Mouse (Mus musculus) mature B cell (primary cell): ENCODE measurements around the gene Ppif.

Experiments
- in situ Hi-C: fragments of 300-500 bp; cut with MboI; formaldehyde crosslinking; loops from 2 replicates; pipeline ENCODE4 v1.14.3; 2019

The Ppif gene

DNA sequence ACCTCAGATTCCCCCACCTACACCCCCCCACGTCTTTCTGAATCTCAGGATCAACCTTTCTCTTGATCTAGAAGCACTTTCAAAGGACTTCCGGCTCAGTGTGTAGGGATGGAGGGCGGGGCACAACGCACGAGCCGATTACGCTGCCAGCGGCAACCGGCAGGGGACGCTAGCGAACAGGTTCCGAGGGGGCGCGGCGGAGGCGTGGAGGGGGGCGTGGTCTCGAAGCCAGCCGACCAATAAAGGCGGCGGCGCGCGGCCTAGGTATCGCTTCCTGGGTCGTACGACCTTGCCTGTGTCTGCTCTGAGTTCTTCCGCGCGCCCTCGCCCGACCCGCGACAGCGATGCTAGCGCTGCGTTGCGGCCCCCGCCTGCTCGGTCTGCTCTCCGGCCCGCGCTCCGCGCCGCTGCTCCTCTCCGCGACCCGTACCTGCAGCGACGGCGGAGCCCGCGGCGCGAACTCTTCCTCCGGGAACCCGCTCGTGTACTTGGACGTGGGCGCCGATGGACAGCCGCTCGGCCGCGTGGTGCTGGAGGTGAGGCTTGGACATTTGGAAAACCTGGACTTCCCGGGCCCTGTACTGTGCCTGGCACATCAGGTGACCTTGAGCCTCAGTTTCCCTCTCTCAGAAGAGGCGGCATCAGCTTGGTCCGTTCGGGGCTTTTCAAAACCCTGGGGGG is at the start of gene Ppif:
Gene Ppif (plus strand): TSS at position 267 of the 681 bp plus-strand sequence.
- in situ Hi-C loops: no loop called here

DNA sequence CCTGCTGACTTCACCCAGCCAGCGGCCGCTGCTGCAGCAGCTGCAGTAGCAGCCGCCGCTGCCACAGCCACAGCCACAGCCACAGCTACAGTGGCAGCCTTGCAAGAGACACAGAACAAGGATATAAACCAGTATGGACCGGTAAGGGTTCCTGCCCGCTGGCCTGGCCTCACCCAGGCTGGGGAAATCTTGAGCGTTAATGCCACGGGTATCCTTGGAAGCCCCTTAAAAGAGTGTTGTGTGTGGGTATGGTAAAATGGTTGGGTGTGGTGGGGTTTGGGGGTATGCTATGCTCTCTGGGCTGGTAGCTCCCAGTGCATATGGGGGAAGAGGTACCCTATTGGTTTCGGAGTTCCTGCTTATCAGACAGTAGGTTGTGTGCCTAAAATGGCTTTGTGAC is 48.2 kb upstream of the Ppif start:
- in situ Hi-C loops: no loop called here

GRCm38 (mm10) chr14:25646161-25646621 is 47.8 kb upstream of the Ppif start:
- in situ Hi-C loops: no loop called here

DNA sequence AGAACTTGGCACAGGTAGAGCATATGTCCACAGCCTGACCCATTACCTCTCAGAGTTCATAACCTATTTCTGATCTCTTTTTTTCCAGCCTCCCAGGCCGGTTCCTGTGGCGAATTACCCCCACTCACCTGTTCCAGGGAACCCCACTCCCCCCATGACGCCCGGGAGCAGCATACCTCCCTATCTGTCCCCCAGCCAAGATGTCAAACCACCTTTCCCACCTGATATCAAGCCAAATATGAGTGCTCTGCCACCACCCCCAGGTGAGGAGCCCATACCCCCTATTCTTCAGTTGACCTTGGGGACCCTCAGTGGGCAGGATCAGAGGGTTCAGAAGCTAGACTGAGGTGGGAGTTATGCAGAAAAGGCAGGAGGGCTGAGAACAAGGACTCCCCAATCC is 42.8 kb upstream of the Ppif start:
- in situ Hi-C loops: no loop called here

GRCm38 (mm10) chr14:25651905-25652304 is 42.0 kb upstream of the Ppif start:
- in situ Hi-C loops: no loop called here

GRCm38 (mm10) chr14:25654401-25655197 is 39.4 kb upstream of the Ppif start:
- in situ Hi-C loops: no loop called here

- in situ Hi-C loops: no loop called here
Observed at GRCm38 (mm10) chr14:25660661-25661060, 33.3 kb upstream of the Ppif start.

DNA sequence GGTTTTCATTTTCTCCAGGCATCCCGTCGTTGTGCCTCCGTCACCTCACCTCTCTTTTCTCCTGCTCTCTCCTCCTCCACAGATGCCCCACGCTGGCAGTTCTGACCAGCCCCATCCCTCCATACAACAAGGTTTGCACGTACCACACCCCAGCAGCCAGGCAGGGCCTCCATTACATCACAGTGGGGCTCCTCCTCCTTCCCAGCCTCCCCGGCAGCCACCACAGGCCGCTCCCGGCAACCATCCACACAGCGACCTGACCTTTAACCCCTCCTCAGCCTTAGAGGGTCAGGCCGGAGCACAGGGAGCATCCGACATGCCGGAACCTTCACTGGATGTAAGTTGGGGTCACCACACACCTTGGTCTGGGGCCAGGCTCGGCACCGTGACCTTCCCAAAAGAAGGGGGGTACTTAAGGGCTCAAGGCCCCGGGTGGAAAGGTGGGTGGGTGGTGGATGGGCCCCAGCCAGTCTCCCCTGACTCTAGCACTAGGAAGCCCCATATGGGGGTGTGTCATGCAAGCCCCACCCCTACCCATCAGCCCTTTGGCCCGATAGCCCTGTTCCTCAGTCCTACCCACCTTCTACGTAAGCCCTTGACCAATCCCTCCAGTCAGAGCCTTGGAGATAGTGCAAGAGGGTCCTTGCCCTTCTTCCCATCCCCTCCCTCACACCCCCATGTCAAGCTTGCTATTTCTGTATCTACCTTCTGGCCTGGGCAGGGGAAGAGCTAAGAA is 32.6 kb upstream of the Ppif start:
- in situ Hi-C loops: no loop called here

GRCm38 (mm10) chr14:25663649-25664309 is 30.2 kb upstream of the Ppif start:
- in situ Hi-C loops: no loop called here

GRCm38 (mm10) chr14:25664310-25664695 is 29.7 kb upstream of the Ppif start:
- in situ Hi-C loops: no loop called here

GRCm38 (mm10) chr14:25665314-25665970 is 28.5 kb upstream of the Ppif start:
- in situ Hi-C loops: no loop called here

GRCm38 (mm10) chr14:25666668-25667376 is 27.1 kb upstream of the Ppif start:
- in situ Hi-C loops: no loop called here

- in situ Hi-C loops: no loop called here
Observed at GRCm38 (mm10) chr14:25667587-25667986, 26.4 kb upstream of the Ppif start.

GRCm38 (mm10) chr14:25679625-25680024 is 14.3 kb upstream of the Ppif start:
- in situ Hi-C loops: no loop called here

DNA sequence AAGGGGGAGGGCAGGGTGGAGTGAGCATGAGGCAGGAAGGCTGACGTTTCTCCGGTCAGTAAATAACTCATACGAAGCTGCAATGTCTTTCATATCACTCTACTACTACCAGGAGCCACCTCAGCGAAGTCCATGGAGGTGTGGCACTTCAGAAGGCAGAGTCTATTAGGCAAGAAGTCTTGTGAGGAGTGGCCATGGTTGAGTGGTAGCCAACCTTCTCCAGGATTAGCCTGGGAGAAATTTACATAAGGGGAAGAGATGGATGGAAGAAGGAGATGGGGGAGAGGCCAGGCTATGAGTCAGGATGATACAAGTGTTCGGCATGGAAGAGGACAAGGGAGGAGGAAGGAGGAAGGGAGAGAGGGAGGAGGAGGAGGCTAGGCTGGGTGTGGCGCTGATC is 11.9 kb upstream of the Ppif start:
- in situ Hi-C loops: no loop called here

DNA sequence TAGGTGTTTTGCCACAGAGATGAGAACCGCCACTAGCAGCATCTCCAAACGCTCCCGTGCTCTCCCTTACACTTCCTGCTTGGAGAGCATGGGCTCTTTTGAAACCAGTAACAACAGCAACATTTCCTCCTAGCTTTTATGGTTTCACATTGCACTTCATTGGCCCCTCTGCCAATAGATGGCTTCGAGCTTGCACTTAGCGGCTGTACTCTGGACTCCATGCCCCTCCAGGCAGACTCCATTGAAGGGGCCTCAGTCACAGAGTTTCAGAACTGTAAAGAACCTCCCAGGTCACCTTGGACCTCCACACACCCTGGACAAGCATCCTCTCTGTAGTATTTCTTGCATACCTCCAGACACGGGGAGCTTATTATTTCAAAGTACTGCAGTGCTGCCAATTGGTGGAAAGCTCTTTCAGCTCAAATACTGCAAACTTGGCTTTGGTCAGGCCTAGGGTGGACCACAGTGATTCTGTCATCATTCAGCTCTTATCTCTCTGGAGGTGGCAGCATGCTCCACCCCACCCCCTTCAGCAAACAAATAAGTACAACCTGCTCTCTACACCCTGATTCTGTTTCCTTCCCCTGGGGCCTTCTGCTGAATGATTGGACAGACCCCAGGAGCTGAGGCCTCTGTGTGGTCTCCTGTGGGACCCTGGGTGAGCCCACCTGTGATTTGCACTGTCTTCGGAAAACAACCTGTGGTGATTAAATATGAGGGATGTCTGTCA is 7.6 kb upstream of the Ppif start:
- in situ Hi-C loops: no loop called here

- in situ Hi-C loops: no loop called here
Observed at GRCm38 (mm10) chr14:25686983-25687901, 6.7 kb upstream of the Ppif start.

DNA sequence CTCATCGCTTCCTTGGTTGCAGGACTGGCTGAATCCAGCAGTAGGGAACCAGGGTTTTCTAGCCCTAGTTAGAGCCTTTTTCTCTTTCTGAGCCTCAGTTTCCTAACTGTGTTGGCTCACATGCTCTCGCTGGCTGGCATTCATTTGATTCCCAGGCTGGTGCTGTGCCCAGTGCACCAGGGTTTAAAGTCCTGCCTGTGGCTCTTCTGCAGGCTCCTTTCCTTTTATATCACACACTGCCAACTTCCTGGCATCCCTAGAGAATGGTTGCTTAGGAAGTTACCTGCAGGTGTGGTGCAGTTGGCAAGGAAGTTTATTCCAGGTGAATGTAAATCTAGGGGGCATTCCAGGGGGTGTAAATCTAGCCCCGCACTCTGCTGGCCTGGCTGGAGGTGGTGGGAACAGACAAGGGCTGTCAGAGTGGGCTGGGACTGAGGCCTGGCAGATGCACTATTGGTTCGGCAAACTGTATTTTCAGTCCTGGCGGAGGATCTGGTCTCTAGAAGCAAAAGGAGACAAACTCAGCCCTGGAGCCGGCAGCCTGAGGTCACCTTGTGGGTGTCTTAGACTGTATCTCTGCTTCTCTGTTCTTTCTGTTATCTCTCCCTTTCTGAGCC is 575 bp upstream of the Ppif start:
- in situ Hi-C loops: no loop called here

- in situ Hi-C loops: no loop called here
Observed at GRCm38 (mm10) chr14:25694569-25694897, 579 bp downstream of the Ppif start.
